Mouse (Mus musculus) gastrocnemius, postnatal 14 days (tissue): Measurements from ENCODE around the gene Taf3. TPM values are rescaled to one million over a fixed set of nuclear protein-coding genes. Genes with fewer than 3 reads are reported as not detected.

Experiments
- DNase-seq: peaks from one replicate; pipeline ENCODE4 v3.0.0; 2021; ENCODE audit warnings: mixed read lengths
- intact Hi-C: fragments of 180-260 bp; cut with DNase I; formaldehyde crosslinking; loops from one replicate; pipeline ENCODE4 v1.15.1; 2025; ENCODE audit warnings: low total_unique reads
- total RNA-seq, 2 experiments: library from RNA; stranded (reverse); gene quantifications; 2 replicates each; pipeline ENCODE4 v1.2.3; 2021

Taf3 gene
- total RNA-seq, 2 experiments from 2014 or later = 6.0 to 6.6 TPM

DNA sequence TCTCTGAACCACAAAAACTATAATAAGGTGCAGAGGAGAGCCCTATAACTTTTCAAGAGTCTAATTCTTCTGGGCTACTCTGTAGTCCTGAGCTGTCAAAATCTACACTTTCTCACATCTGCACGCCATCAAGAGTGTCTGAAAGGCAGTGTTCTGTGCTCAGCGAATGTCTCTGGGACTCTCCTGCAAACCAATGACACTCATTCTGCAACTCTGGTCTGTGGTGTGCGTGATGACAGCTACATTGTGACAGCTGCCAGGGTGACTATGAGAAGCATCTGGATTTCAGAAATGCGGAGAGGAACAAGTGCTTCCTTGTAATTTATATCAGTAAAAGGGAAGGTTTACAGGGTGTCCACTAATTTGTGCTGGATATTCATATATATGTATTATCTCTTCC is 78.2 kb downstream of the Taf3 start:
- no peak for DNase-seq
- intact Hi-C loops = no loop called here

DNA sequence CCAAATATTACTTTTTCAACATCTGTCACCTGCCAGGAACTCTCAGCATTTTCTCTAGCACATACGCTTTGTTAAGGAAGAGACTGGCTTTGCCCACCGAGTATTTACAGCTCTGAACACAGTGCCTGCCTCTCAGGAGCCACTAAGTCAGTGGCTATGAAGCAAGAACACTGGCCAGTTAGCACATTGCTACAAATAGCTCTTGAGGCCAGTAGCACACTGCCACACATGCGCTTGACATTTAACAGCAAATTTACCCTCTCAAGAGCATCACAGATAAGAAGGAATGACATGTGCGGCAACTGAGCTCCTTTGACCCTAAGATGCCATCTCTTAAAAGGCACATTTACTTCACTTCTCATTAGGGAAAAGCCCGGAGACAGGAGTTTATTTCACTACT is 78.7 kb downstream of the Taf3 start:
- no peak for DNase-seq
- intact Hi-C loops = no loop called here

DNA sequence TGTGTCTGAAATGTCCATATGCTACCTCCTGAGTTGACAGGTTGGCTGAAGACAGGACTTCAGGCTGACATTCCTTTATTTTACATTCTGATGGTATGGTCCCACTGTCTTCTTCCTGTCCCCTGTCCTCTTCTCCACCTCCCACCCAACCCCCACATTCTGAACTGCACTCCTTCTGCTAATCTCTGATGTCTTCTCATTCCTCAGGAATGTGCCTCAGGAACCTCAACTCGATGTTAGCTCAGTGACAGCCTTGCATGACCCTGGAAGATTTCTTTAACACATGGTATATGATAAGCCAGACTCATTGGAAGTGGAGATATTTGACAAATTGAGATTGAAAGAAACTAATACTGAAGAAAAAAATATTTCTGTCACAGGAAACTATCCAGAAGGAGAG is 81.8 kb downstream of the Taf3 start:
- no peak for DNase-seq

DNA sequence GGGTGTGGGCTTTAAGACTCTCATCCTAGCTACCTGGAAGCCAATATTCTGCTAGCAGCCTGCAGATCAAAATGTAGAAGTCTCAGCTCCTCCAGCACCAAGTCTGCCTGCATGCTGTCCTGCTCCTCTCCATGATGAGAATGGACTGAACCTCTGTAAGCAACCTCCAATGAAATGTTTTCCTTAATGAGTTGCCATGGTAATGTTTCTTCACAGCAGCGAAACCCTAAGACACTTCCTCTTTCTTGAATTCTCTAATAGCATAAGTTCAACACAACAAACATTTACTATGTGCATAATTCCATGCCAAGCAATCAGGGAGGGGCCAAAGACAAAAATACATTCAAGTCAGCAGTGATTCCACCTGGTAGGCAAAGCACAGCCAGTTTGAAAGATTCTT is 82.8 kb downstream of the Taf3 start:
- intact Hi-C loops = no loop called here
- no peak for DNase-seq

More for the DNA sequence above, 81.8 kb downstream of the Taf3 start:
- intact Hi-C loops = no loop called here

DNA sequence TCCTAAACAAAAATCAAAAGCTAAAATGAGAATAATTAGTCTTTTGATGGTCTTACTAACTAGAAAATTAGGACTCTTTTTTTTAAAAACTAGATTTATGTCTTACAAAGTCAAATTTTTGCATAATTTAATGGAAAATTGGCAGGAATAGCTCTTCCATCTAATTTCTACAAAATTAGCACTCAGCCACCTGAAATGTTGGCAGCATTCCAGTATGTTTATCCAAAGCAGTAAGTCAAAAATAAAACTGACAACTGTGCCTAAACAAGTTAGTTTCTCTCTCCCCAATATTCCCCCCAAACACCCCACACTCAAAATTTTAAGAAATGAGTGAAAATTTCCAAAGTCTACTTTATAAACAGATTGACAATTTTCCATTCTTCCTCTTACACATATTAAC is 85.5 kb downstream of the Taf3 start:
- no peak for DNase-seq
- intact Hi-C loops = no loop called here

DNA sequence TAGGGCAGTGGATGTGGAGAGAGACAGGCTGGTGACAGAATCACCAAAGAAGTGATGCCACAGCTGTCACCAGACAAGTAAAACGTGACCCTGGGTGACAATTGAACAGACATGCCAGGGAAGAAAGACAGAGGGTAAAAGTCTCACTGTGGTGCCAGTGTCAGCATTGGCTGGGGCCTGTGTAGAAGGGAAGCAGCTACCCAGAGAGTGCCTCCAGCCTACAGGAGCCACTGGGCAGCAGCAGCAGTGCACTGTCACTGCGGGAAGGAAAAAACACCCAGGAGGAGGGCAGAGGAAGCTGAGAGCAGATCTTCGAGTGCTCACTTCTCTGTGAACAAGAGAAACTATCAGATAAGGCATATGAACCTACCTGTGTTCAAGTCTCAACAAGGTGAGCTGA is 86.7 kb downstream of the Taf3 start:
- intact Hi-C loops = no loop called here
- no peak for DNase-seq

DNA sequence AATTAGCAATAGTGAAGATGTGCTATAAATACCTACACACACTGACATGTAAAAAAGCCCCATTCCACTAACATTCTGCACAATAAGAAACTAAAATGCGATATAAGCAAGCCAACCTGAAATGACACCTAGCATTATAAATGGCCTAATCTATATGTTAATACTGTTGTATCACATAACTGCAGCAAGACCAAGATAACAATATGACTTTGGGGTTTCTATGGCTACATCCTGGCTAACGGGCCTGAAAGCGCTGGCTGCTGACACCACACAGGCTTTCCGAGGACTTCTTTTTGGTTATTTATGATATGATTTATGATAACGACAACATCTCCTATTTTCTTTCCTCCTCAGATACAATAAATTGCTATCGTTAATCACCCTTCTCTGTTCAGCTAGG is 90.4 kb downstream of the Taf3 start:
- DNase-seq = no peak
- intact Hi-C loops = loop anchor here (10.0 kb wide), 1 partner anchor 47 kb away; no protein-coding TSS in a partner anchor

DNA sequence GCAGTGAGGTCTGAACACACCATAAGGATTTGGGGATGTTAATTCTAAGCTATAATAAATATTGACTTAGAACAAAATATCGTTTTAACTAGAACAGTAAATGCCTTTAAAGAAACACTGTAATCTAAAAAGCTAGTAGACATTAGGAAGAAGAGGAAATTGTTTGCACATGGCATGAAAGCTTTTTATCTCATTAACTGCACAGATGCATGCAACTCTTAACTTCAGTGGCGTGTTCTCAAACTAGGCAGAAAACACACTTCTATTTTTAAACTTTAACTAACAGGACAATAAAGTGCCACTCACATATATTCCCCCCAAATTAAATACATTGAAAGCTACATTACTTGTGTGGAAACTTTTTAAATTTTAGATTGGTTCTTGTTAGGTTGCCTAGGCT is 91.8 kb downstream of the Taf3 start:
- intact Hi-C loops = loop anchor here (10.0 kb wide), 1 partner anchor 48 kb away; no protein-coding TSS in a partner anchor

DNA sequence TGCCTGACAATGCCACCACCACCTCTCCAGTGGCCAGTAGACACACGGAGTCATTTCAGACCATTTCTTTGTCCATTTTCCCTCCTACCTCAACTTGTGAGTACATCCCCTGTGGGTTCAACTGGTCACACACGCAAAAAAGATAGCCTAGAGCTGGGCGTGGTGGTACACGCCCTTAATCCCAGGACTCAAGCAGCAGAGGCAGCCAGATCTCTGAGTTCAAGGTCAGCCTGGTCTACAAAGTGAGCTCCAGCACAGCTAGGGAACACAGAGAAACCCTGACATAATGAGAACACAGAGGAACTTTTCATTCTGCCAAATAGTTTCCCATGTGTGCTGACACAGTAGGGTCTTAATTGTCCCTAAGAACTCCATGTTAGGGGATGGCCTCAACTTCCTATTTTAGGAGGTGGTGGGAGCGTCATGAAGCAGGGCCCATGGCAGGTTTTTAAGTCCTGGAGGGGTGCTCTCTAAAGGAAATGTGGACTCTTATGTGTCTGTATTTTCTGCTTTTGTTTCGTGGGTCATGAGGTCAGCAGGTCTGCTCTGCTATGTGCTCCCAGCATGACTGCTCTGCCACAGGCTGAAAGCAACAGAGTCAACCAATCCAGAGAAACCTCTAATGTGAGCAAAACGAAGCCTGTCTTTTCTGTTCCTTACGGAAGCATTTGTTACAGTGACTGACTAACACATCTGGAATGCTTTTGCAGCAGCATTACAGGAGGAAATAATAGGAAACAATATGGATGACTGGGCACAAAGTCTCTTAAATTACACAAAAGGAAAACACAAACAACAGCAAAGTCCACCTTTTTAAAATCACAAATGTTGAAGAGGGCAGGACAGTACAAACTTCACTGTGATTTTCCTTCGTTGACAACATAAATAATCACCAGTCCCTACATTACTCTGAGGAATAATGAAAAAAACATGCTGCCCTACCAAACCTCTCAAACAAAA is 92.5 kb downstream of the Taf3 start:
- no peak for DNase-seq
- intact Hi-C loops = loop anchor here (10.0 kb wide), 1 partner anchor 49 kb away; no protein-coding TSS in a partner anchor

More for the DNA sequence above, 91.8 kb downstream of the Taf3 start:
- no peak for DNase-seq

DNA sequence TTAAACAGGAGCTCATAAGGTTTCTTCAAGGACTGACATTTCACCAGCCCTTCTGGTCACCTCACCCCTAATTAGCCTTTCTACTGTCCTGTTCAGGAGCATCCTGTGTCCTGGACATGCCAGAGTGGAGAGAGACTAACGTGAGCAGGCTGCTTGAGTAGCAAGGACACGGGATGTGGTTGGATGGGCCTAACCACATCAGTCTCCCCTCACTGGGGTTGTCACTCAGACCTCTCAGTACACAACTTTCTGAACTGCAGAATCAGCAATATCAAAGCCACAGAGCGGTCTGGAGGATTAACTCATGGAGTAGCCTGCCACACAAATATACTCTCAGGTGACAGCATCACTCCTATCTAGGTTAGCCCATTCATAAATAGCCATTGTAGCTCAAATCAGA is 101.7 kb downstream of the Taf3 start:
- no peak for DNase-seq
- intact Hi-C loops = no loop called here

DNA sequence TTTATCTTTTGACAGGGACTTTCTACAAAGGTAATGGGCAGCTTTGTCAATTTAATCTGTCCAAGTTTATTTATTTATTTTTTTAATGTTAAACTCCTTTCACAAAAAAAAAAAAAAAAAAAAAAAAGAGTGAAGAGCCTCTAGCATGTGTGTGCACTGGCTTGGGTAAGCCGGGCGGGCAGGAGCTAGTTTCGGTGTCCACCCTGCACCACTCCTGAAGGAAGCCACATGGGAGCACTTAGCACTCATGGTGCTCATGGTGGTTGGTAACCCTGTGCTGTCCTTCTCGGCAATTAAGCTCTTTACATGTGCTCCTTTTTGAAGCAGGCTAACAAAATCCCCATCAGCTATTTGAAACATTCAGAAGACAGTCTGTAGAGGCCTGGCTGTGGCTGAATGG is 102.8 kb downstream of the Taf3 start:
- DNase-seq = no peak
- intact Hi-C loops = no loop called here

DNA sequence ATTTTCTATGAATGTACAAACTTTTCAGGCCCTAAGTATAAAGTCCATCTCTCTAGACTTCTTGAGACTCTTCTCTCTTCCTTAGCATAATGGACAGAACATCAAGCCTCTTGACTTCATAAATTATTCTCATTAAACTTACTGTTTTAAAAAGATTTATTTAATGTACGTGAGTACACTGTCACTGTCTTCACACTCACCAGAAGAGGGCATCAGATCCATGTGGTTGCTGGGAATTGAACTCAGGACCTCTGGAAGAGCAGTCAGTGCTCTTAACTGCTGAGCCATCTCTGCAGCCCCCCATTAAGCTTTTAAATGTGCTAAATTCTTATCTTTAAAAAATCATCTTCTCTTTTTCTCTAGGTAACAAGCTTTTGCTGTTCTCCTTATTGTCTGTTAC is 105.4 kb downstream of the Taf3 start:
- no peak for DNase-seq
- intact Hi-C loops = no loop called here

DNA sequence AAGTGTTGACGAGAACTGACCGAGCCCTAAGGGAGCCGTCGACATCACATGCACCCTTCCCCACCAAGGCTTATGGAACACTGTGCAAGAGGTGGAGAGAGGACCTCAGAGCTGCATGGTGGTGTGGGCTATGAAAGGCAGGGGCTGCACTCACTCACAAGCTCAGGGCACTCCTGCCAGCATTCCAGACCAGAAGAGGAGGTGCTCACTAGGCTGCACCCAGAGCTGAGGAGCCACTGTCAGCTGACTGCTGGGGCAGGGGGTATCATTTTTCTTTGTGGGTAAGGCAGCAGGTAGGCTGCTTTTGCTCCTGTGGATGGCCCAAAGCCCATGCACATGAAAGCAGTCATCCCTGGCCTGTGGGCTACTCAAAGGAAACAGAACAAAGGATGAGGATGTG is 109.1 kb downstream of the Taf3 start:
- DNase-seq = no peak
- intact Hi-C loops = no loop called here

DNA sequence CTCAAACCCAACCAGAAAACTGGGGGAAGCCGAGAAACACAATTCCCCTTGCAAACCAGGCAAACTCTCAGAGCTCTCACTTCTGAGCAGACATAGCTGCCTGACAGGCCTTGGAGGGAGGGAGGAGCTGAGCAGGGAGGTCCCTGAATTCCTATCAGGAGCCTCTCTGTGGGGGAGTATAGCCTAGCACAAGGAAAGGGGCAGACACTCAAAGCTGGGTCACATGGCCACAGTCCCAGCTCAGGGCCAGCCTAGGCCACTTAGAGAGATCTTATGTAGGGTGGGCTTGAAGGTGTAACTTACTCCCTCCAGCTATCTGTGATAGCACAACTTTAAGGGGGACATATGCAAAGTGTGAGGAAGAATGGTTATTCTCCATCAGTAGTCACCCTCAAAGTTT is 112.4 kb downstream of the Taf3 start:
- DNase-seq = no peak
- intact Hi-C loops = no loop called here

DNA sequence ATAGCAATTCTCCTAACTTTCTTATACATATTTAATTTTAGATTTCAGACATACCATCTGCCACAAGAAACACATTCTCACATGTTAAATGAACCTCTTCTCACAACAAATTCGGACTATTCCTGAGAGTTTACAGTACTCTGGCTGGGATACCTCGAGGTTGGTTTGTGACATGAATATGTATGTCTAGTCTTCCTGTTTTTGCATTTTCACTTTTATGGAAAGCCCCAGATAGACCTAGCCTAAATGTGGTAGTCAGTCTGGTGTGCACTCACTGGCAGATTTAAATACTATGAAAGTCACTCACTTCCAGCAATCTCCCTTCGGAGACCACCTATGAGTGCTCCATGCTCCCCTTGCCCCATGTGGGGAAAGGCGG is 121.5 kb downstream of the Taf3 start:
- intact Hi-C loops = no loop called here
- no peak for DNase-seq

DNA sequence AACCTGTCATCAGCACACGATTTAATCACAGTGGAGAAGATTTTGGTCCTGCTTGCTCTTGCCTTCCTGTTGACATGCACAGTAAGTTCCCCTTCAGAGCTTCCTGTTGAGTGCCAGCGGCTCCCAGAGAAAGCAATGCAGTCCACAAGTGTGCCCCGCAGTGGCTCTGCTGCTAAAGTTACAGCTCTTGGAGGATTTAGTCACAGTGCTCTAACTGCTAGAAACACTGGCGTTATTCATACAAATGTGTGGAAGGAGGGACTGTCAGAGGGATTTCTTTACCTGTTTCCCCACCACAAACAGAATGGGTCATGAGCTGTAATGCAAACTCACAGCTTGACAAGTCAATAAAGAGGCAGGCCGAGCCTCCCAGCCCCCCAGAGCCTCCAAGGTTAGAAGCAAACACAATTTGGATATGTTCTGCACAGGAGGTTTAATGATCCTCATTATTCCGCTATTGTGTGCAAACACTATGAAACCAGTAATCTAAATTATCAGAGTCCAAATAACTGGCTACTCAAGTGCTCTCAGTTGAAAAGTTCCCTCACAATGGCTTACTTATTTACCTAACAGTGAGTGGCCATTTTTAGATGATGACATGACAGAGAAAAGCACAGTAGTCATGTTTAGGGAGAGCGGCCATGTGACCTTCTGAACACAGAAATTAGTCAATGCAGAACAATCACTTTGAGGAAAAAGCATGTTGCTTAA is 122.0 kb downstream of the Taf3 start:
- intact Hi-C loops = no loop called here
- DNase-seq = no peak

DNA sequence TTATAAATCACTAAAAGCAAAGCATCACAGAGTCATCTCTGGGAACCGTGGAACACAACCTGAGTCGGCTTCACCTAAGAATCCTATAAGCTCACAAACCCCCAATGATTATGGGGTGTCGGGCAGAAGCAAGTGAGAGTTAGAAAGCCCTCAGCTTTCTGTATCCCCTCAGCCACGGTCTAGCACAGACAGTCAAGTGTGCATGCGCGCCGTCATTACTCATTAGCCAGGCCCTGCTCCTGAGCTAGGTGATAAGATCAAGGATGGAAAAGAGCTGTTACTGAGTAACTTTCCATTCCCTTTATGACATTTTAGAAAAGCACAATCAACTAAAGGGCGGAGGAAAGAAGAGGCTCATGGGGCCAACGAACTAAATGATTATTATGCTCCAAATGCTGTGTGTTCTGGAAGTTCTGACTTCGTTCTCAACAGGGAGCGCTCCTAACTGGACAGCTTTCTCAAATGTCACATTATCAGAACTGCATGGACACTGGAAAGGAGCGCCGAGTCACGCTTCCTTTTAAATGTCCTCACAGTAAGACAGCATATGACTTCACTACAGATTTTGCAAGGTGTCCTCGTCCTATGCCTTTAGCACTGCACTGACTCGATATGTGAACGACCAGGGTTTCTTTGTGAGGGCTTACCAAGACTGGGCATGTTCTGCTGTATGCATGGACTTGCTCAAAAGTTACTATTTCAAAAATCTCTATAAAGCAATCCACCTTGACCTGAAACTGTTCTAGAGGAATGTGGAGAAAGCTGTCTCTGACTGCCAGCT is 129.5 kb downstream of the Taf3 start:
- intact Hi-C loops = no loop called here
- DNase-seq = no peak

DNA sequence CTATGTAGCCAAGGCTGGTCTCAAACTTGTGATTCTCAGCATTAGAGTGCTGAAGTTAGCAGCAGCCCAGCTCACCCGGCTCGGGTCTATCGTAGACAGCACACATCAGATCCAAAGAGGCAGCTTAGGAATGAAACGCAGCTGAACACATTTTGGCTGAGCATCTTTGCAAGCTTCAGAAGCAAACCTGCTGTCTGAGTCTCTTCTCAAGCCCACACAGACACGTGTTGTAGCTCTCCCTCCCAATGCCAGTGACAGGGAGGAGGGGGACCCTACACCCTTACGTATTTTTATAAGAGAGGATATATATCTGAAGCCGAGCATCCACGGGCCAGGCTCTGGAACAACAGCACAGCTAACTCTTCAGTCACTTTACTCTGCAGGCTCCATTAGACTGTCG is 130.8 kb downstream of the Taf3 start:
- DNase-seq = no peak
- intact Hi-C loops = no loop called here

DNA sequence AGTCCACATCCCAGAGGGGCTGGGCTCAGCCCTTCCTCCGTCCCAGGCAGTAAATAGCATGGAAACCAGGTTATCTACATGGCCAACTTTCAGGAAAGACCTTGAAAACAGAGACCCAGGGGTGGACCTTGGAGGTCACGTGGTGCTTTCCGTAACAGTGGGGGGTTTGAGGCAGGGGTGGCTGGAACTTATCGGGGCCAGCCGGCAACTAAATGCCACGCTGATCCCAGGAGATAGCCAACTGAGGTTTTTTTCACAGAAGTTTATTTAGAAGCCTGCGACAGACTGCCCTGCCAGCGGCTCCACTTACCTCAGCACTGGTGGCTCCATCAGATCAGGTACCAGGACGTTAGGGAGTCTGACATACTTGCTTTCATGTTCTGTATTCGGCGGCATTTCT is 142.4 kb downstream of the Taf3 start:
- no peak for DNase-seq
- intact Hi-C loops = no loop called here
